Mouse (Mus musculus) left cerebral cortex, adult 9 months (tissue): ENCODE measurements at regions not wholly inside any gene's neighbourhood (a gene's known extent, or its start where the extent isn't known, plus 50 kb on each side); places are given as distances from the start of the nearest gene placed in this dataset.
A peak's percentile ranks its signal among the peaks of the same experiment; 100 is the strongest.
"Not testable (repeated sequence)": the region's sequence is repeated elsewhere in the genome, so short reads cannot be mapped to it uniquely, and the experiment has no call there.

Experiments used
- DNase-seq, 2 experiments: peaks; one replicate each; pipeline ENCODE4 v3.0.0; 2022; ENCODE audit warnings: low spot score in 2 of 2

DNA sequence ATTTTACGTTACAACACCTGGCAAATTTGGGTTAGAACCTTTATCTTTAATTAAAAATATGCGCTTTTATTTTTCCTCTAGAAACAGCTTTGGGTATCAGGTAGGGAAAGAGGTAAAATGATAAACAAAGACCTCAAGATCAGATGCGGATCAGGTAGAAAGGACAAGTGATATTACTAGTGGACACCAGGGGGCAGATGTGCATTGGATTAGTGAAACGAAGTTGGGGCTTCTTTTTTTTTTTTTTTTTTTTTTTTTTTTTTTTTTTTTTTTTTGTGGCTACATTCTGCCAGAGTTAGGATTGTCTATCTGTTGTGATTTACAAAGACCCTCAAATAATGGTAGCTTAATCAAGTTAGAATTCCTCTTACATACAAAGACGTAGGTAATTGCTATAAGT, 153.8 kb downstream of the Cd109 start:
- peak in 1 of 2 experiments; percentile 25 for DNase-seq

DNA sequence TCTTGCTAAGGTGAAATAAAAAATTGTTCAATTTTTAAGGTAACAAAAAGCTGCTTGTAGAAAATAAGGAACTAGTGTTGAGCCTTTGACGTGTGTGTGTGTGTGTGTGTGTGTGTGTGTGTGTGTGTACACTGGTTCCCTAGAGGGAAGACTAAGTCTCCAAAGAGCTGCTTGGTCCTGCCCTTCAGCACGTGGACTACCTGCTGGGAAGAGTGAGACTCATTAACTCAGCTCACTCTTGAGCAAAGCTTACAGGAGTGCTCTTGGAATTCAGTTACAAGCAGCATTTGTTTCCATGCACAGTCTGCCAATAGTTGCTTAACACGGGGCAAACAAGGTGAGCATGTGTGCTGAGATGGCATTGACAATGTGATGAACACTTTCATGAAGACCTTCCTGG, 158.6 kb downstream of the Cd109 start:
- DNase-seq, result no peak

DNA sequence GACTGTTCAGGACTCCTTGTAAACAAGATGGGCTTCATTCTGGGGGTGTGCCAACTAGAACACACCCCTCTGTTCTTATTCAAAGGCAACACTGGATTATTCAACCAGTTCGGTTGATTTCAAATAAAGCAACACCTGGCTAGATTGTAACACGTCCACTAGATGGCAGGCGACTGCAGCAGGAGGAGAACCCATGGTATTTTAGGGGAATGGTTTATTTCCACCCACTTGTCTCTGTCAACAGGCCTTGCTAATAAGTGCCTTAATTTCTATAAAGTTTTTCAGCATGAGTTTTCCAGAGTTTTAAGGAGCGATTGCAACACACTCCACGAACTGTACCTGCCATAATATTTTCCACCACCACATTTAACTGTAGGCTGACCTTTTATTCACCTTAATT, 160.1 kb downstream of the Cd109 start:
- DNase-seq, result peak in 1 of 2 experiments; percentile 47

DNA sequence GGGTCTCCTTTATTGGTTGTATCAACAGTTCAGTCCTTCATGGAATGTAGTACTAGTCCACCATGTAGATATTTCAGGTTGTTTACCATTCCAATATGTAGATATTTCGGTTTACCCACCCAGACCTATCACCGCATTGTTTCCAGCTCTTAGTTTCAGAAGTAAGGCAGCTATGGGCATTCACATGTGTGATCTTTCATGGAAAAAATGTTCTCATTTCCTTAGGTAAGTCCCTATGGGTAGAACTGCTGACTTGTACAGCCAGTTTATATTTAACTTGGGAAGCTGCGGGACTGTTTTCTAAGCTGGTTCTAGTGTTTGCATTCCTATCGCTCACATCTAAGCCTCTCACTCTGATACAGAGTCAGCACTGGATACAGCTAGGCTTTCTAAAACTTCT, 165.2 kb downstream of the Cd109 start:
- DNase-seq, result no peak

DNA sequence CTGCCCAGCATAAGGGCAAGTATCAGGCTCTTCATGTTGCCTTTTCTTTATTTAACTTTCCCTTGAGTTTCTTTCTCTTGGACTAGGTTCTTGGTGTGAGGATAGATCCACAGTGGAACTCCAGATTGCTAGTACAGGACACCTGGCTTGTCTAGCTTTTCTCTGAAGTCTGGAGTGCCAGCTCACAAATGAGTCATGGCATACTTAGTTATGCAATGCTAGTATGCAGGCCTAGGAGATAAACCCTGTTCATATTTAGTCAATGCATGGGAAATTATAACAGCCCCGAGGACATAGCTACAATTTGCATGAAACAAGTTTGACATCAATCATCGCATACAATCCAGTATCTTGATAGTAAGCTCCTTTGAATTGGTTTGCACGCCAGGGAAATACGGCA, 167.0 kb downstream of the Cd109 start:
- DNase-seq, result peak in 1 of 2 experiments; percentile 27

DNA sequence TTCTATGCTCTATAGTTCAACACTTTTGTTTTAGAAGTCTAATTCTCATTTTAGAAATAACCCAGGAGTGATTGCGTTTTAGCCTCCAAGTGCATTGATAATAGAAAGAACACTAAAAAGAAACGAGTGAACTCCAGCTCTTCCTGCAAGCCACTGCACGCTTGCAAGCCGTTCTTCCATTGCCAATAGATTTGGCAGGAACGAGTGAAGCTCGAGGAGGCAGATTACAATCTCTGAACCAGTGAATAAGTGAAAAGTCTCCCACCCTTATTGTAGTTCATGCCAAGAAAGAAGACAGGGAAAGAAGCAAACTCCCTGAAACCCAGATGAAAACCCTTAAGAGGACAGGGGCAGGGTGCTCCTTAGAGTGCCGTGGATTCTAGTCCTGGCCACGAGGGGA, 167.5 kb downstream of the Cd109 start:
- no peak for DNase-seq

DNA sequence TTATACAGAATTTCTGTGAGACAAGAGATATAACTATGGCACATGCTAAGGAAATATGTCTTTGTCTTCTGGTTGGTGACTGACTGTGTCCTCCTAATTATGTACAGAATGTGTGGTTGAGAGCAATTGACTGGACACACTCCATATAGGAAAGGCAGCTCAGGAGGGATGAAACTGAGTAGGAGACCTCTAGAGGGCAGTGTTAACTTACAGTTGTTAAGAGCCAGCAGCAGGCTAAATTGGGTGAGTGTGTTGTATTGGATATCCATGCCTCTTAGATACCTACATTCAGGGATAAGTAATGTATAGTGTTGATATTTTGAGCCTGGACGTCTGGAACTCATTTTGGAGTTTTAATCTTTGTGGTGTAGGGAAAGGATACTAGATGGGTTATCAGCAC, 172.5 kb downstream of the Cd109 start:
- peak in 1 of 2 experiments; percentile 69 for DNase-seq

DNA sequence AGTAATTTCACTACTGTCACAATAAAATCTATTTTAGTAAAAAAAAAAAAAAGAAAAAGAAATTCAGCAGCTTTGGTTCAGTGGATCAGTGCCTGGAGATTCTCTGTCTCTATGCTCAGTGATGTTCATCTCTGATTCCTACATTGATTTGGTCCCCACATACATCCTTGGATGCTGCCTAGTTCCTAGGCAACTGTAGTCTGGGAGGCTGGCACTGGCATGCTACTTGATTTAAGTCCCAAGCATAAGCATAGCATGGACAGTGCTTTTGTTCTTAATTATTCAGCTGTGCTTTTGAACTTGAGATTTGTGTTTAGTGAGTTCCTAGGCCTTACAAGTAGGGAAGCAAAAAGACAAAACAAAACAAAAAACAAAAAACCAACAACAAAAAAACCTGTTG, 174.4 kb downstream of the Cd109 start:
- no peak for DNase-seq

DNA sequence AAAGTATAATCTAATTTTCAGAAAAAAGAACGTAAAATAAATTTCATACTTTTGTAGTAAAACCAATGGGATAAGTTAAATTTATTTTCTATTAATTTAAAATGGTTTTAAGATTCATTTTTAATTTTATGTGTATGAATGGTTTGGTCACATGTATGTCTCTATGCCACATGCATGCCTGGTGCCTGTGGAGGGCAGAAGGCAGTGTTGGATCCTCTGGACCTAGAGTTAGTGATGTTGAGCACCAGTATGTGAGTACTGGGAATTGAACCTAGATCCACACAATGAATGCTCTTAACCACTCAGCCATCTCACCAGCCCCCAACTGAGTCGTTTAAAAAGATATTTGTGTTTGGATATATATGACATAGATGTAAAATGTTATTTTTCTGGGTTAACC, 174.8 kb downstream of the Cd109 start:
- no peak for DNase-seq

DNA sequence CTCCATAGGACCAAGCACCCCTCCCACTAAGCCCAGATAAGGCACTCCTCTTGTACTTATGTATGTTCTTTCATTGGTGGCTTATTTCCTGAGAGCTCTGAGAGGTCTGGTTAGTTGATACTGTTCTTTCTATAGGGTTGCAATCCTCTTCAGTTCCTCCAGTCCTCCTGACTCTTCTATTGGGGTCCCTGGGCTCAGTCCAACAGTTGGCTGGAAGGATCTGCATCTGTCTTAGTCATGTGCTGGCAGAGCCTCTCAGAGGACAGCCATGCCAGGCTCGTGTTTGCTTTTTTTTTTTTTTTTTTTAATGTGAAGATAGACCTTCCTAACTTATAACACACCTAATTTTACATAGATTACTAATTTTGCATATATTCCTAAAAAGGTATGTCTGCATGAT, 180.5 kb downstream of the Cd109 start:
- DNase-seq, result no peak

DNA sequence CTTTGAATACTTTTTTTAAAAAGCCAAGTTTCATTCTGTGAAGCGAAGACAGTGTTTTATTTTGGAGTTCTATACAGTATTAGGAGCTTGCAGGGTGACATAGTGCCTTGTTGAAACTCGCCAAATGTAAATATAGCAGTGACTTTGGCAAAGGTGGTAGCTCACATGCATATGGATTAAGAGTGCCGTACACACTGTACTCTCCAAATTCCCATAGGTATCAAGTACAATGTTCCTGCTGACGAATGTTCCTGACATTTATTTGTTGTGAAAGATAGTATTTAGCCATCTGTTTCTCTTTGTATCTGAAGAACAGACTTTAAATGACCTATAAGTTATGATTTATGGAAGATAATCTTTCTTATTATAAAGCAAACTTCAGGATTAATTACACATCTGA, 201.9 kb downstream of the Cd109 start:
- DNase-seq, result no peak

DNA sequence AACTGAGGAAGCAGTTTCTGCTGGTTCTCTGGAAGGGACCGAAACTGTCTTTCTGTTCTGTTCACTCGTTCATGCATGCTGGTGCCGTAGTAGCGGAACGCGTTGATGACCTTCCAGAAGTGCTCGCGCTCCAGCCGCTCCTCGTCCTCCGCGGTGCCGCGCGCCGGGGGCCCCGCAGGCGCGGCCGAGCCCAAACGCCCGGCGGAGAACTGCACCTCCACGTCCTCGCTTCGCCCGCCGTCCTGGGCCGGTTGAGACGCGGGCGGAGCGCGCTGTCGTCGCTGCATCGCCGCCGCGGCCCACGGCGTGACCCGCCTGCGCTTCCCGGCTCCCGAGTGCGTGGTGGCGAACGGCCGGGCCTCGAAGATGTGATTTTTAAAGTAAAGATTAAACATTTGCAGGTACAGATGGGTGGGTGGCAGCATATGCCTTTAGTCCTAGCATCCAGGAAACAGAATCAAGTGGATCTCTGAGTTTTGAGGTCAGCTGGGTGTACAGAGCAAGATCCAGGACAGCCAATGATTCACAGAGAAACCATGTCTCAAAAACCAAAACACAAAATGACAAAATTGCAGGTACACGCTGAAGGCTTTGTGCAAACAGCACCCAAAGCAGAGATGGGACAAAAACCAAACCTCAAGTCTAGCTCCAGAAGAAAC, 206.3 kb downstream of the Cd109 start:
- DNase-seq, result not testable (repeated sequence)

DNA sequence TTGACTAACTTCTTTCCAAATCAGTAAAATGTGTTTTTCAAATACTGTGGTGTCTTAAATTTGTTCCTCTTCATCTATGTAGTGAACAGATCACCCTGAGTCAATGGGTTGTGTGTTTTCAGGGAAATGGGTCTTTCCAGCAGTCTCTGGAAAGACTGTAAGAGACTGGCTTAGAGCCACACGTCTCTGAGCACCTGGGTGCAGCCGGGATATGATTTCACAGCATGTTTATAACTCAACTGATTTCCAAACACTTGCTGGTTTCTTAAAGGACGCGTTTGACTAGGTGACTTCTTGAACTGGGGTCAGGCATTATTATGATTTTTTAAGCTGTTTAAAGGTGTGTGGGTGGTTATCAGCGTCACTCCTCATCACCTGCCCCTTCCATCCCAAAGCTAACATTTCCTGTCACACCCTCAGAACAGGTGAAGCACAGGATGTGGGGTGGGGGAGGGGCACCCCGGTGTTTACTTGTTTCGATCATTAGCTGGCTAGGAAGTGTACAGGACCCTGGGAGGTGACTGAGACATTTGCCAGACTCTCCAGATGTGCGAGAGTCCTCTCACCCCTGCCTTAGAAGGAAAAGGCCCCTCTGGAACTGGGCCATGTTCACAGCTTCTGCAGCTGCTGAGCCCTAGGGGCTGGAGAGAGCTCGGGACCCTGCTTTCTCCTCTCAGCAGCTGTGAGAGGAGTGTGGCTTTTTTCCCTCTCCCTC, 229.8 kb downstream of the Cd109 start:
- no peak for DNase-seq

DNA sequence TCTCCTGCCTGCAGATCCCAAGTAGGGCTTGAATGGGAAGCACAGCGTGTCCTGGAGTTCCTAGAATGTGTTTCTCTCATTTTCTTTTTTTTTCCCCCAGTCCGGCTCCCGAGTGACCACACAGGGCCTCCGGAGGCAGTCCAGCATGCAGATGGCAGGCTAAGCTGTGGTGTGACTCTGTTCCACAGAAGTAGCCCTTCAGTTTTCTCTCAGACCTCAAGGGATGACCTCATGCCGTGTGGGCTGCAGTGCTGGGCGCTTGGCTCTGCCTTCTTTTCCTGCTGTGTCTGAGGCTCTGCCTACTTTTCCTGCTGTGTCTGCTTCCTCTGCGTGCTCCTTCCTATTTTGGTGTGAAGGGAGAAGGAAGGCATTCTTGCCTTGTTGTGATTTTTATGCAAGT, 230.8 kb downstream of the Cd109 start:
- DNase-seq, result no peak

DNA sequence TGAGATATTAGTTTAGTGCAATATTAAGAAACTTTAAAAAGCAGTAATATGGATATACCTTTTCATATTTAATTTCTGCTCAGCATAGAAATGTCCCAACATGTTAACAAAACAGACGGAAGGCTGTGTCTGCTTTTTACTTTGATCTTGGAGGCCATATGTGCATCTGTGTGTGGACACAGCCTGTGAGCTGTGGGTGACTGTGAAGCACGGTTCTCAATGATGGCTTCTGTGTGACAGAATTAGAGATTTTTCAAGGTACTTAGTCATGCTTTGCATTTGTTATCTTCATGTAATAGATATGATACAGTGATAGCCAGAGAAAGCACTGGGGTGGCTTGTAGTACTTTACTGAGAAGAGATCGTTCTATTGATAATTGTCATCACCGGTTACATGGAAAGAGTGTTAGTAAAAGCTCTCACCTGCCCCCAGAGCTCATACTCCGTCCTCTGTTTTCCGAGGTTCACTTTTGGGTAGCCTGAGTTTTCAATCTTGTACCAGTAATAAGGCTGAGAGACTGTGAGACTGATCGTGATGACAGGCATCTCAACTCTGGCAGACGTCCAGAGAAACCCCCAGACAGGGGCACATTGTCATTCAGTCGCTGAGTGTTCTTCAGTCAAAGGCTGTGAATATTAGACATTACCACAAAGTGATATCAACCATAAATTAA, 232.7 kb downstream of the Cd109 start:
- DNase-seq, result no peak

DNA sequence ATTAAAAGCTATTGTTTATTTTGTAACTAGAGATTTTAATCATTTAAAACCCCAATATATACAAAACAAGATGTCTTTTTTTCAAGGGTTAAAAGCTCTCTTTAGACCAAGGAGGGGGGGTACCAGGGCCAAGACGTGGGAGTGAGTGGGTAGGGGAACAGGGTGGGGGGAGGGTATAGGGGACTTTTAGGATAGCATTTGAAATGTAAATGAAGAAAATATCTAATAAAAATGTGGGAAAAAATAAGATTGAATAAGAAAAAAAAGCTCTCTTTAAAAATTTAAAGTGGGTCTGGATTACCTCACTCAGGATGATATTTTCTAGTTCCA, 233.2 kb downstream of the Cd109 start:
- not testable (repeated sequence) for DNase-seq

DNA sequence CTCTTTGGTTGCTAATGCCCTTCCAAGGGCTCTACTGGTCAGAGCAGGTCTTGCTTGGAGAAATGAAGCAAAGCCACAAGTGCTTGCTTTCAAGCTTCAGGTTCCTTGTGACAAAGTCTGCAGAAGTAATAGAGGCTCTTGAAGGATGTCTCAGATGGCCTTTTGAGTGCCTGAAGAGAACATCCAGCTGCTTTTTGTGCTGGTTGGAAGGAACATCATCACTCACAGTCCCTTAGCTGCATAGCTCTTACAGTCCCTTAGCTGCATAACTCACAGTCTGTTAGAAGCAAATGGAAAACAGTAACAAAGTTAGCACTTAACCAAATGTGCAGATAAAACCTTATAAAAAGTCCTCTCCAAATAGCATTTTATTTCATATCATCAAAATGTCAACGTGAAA, 241.6 kb downstream of the Cd109 start:
- no peak for DNase-seq

DNA sequence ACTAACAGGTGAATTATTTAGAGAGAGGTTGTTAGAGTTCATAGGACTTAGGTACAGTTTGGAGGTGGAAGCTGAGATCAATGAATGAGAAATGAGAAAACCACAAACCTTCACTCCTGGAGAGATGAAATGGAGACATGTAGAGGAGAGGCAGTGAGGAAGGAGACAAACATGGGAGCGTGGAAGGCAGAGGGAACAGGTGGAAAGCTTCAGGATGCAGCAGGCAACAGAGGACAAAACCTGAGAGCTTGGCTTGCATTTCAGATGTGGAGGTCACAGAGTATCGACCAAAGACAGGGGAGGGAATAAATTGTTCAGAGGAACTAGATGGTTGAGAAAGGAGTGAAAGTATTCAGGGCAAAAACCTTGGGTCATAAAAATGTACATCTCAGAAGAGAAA, 244.6 kb downstream of the Cd109 start:
- no peak for DNase-seq

DNA sequence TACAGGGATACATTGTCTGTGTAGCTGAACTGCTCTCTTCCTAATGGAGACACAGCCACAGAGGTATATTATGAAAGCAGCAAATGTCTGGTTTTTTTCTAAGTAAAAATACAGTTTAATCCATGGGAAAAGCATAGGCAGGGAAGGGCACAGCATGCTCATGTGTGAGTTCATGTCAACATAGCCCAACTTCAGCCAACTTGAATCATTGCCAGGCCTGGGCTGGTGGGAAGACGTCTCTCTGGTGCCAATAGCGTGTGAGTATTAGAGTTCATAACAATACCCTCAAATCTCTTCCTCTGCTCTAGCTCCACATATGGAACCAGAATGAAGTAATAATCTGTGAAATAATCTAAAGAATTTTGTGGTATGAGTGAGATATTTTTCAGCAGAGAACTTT, 257.2 kb downstream of the Cd109 start:
- DNase-seq, result no peak

DNA sequence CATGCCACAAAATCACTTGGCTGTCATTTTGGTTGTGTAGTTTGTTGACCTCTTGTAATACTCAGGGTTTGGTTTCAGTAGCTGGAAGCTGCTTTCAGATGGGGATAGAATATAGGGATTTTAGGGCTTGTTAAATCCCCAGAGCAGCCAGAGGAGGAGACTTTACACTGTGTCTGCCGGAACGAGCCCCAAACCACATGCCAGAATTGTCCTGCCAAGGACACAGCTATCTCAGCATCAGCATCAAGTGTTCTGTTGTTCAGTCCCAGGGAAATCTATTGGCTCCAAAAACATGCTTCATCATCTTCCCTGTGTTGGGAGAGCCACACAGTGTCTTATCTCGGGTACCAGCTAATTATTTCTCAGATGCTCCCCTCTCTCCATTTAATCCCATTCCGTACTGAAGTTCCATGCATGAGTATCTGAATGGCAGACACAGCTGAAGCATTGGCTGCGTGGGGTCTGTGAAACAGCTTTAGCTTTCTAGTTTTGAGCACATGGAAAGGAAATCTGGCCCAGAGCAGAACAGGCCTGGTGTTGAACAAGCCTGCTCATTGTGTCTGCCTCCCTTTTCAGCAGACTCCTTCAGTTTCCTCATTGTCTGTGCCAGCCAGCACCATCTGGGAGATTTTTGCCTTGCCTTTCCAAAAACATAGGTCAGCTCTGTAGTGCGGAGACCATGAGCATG, 264.8 kb downstream of the Cd109 start:
- peak in 1 of 2 experiments; percentile 64 for DNase-seq

DNA sequence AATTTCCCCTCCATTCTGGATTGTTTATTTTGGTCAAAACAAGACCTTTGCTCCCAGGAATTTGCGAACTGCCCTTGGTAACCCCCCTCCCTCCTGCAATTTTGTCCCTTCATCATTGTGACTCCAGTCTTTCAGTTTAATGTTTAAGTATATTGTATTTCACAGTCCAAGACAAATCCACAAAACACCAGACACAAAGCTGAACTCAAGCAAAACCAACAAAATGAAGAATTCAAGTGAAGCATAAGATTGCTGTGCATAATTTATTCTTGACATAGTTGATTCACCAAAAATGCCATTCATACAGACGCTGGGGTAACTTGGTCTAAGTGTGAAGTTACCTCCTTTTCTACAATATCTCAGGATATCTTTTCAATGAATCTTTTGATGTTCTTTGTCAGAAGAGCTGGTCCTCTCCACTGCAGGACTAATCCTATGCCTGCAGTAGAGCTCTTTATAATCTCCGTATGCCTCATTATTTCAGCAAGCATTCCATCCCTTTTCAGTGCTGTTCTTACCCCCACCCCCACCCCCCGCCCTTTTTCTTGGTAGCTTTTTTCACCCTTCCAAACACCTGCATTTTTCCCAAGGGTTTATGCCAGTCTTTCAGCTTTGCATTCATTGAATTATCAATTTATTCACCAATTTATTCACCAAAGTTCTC, 265.4 kb downstream of the Cd109 start:
- DNase-seq, result no peak

DNA sequence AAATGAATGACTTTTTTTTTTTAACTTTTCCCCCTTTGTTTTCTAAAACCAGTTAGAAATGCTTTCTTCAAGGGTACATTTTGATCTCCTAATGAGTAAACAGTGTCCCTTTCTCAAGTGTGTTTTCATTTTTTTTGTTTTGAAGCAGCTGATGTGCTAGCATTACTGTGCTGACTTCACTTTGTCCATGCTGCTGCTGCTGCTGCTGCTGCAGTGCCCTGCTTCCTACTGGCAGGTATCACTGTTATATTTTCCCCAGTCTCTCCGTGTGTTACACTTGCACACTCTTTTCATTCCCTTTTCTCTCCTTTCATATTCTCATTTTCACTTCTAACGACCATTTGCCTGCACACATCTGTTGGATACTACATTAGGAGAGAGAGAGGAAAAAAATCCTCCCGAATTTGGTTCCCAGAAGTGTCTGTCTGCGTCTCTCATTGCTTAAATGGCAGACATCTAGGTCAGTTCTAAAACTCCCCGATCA, 266.0 kb downstream of the Cd109 start:
- no peak for DNase-seq
